Comparison of ENCODE assay signal across 25 mouse cellular contexts in genomic region chr6:86076525-86076924, GRCm38 (mm10). TPM values are rescaled to one million over a fixed set of nuclear protein-coding genes. Genes with fewer than 3 reads are reported as not detected.
DNase-seq lines count a peak whose midpoint lies in the region; ATAC-seq lines count a peak whose summit lies in the region.
"Had no signal": no experiment of that assay in that cellular context is flagged by ENCODE, and none has a peak within 500 bp of the region (broad histone marks: within the 10 kb centered on the region; RNA-seq: fewer than 3 reads in every experiment).

No protein-coding gene starts in this region.

- no peak overlapping the region for H3K4me3 ChIP-seq in heart, embryonic 13.5 days
- no peak overlapping the region for H3K4me3 ChIP-seq in liver, embryonic 12.5 days
- H3K4me3 ChIP-seq: embryonic facial prominence, embryonic 10.5 days; hindbrain, embryonic 10.5 days; kidney, embryonic 15.5 days; left cerebral cortex, adult 2 months; limb, embryonic 15.5 days; stomach, embryonic 15.5 days had no signal

- H3K27me3 ChIP-seq in heart, embryonic 13.5 days (replicated peaks) = 0 out of 2 replicates have a peak, but pooled peaks cover 2% of the 10 kb centered on the region
- 0 out of 2 replicates have a peak, but pooled peaks cover under 1% of the 10 kb centered on the region for H3K27me3 ChIP-seq in liver, embryonic 12.5 days (replicated peaks)
- H3K27me3 ChIP-seq: kidney, embryonic 15.5 days; limb, embryonic 15.5 days; stomach, embryonic 15.5 days had no signal

- H3K27ac ChIP-seq in heart, embryonic 13.5 days (replicated peaks) = peak overlapping the region; percentile 46; the same call in 1 of the 2 replicates
- peak overlapping the region; percentile 90 for H3K27ac ChIP-seq in liver, embryonic 12.5 days
- H3K27ac ChIP-seq: embryonic facial prominence, embryonic 10.5 days; hindbrain, embryonic 10.5 days; kidney, embryonic 15.5 days; limb, embryonic 15.5 days; stomach, embryonic 15.5 days had no signal

- H3K4me1 ChIP-seq in heart, embryonic 13.5 days = peaks cover 2% of the 10 kb centered on the region; the same call in 1 of the 2 replicates
- H3K4me1 ChIP-seq in liver, embryonic 12.5 days = peaks cover 76% of the 10 kb centered on the region
- H3K4me1 ChIP-seq: kidney, embryonic 15.5 days; limb, embryonic 15.5 days; stomach, embryonic 15.5 days had no signal

- no peak for DNase-seq in heart, adult 11 months
- peak; percentile 36 for DNase-seq in c-Kit-negative CD71-positive TER-119-positive erythroid progenitor cells, embryonic 14.5 days (ENCODE audit: low read depth, low spot score)
- DNase-seq in gastrocnemius, postnatal 36 days = no peak
- DNase-seq in left cerebral cortex, adult 9 months (ENCODE audit: low spot score in 2 of 2) = no peak
- DNase-seq in spleen, postnatal 36 days (ENCODE audit: low spot score in 2 of 2) = no peak
- DNase-seq: adrenal gland, postnatal 14 days; cerebellum, adult 11 months; cerebellum, adult 9-11 months; heart, postnatal 10 days; kidney, postnatal 4 days; left cerebral cortex, postnatal 4 days; right cerebral cortex, adult 18-20 months; right cerebral cortex, postnatal 4 days; thymus, postnatal 25 days had no signal

- ATAC-seq in heart, embryonic 13.5 days (ENCODE audit: extremely low read depth, insufficient number of reproducible peaks, low FRiP score, low TSS enrichment) = no peak
- ATAC-seq in liver, embryonic 12.5 days = peak; percentile 42; the same call in 1 of the 2 replicates
- ATAC-seq: intestine, postnatal 0 days; lung, postnatal 0 days had no signal

- no peaks in the 10 kb centered on the region for H3K9me3 ChIP-seq in heart, embryonic 13.5 days
- no peaks in the 10 kb centered on the region for H3K9me3 ChIP-seq in liver, embryonic 12.5 days (replicated peaks)
- H3K9me3 ChIP-seq: embryonic facial prominence, embryonic 10.5 days; hindbrain, embryonic 10.5 days; kidney, embryonic 15.5 days; limb, embryonic 15.5 days; stomach, embryonic 15.5 days had no signal

- H3K9ac ChIP-seq in heart, embryonic 13.5 days = no peak overlapping the region
- H3K9ac ChIP-seq in liver, embryonic 12.5 days = peak overlapping the region; percentile 63
- H3K9ac ChIP-seq: kidney, embryonic 15.5 days; limb, embryonic 15.5 days; stomach, embryonic 15.5 days had no signal

- H3K4me2 ChIP-seq in heart, embryonic 13.5 days = no peak overlapping the region
- H3K4me2 ChIP-seq in liver, embryonic 12.5 days = peak overlapping the region; percentile 91
- H3K4me2 ChIP-seq: kidney, embryonic 15.5 days; limb, embryonic 15.5 days; midbrain, embryonic 11.5 days; stomach, embryonic 15.5 days had no signal

- H3K36me3 ChIP-seq in heart, embryonic 13.5 days = no peaks in the 10 kb centered on the region
- H3K36me3 ChIP-seq in liver, embryonic 12.5 days = peaks cover 15% of the 10 kb centered on the region
- H3K36me3 ChIP-seq: embryonic facial prominence, embryonic 10.5 days; hindbrain, embryonic 10.5 days; kidney, embryonic 15.5 days; limb, embryonic 15.5 days; stomach, embryonic 15.5 days had no signal

- intact Hi-C loops in gastrocnemius, postnatal 36 days (cut with DNase I) = no loop called here

- WGBS in heart, embryonic 13.5 days = 74% methylated on average over 2 of the region's 2 CpGs
- 52% methylated on average over 2 of the region's 2 CpGs for WGBS in liver, embryonic 12.5 days (ENCODE audit: insufficient replicate concordance)

RNA-seq across cellular contexts. Expression of gene Add2, which starts 48.0 kb away (rescaled TPM):
- 6.4 and 6.5 TPM in 2 replicates for polyA plus RNA-seq in heart, embryonic 13.5 days (2015; fragmentation: Nextera tagmentation; extraction: Ambion mirVana)
- polyA plus RNA-seq in liver, embryonic 12.5 days (2016; fragmentation: Nextera tagmentation; extraction: Ambion mirVana) = 96.9 and 97.2 TPM in 2 replicates
- total RNA-seq in gastrocnemius, postnatal 36 days (2021) = under 1 TPM in 1 of 2 experiments, not detected in 1; 0.05 TPM

Comparison
In these comparisons a context has a peak if more than half of its experiments do, and no peak if none do; other contexts are left out.
1. RNA of gene Add2, which starts 48.0 kb away (polyA plus RNA-seq): 96.9 to 97.2 TPM in liver, embryonic 12.5 days; 6.4 to 6.5 TPM in heart, embryonic 13.5 days; every median in the first group is over 10 times any median in the second.